Mouse (Mus musculus) neural tube, embryonic 11.5 days (tissue): ENCODE results near the gene Mllt6. TPM values are rescaled to one million over a fixed set of nuclear protein-coding genes. Genes with fewer than 3 reads are reported as not detected.

Experiments used
- ATAC-seq: fragments of 200-750 bp; cut with Nextera tagmentation; 2 replicates; pipeline ENCODE4 v1.8.0; 2017; ENCODE audit warnings: moderate number of reproducible peaks, mild to moderate bottlenecking, moderate TSS enrichment, moderate library complexity; ENCODE audit not compliant: insufficient read depth, low FRiP score, low TSS enrichment
- DNase-seq: peaks from one replicate; pipeline ENCODE4 v3.0.0-alpha.2; 2015; ENCODE audit warnings: low spot score
- H3K27ac ChIP-seq: fragments of 300-500 bp; sonication (generic); 2 replicates; pipeline ENCODE4 v1.5.1; 2014; ENCODE audit warnings: low read depth, mild to moderate bottlenecking, low read length
- H3K27me3 ChIP-seq: fragments of 300-500 bp; sonication (generic); 2 replicates; pipeline ENCODE4 v1.6.1; 2014; ENCODE audit warnings: mild to moderate bottlenecking, low read length, mixed read lengths; ENCODE audit not compliant: control insufficient read depth, insufficient read depth
- H3K36me3 ChIP-seq: fragments of 300-500 bp; sonication (generic); 2 replicates; pipeline ENCODE4 v1.6.1; 2014; ENCODE audit warnings: mild to moderate bottlenecking, low read length, moderate library complexity, mixed read lengths; ENCODE audit not compliant: control insufficient read depth, insufficient read depth
- H3K4me1 ChIP-seq: fragments of 300-500 bp; sonication (generic); 2 replicates; pipeline ENCODE4 v1.6.1; 2014; ENCODE audit warnings: low read length, mixed read lengths; ENCODE audit not compliant: control insufficient read depth, insufficient read depth
- H3K4me2 ChIP-seq: fragments of 300-500 bp; sonication (generic); 2 replicates; pipeline ENCODE4 v1.6.1; 2014; ENCODE audit warnings: low read depth, mild to moderate bottlenecking, moderate library complexity
- H3K4me3 ChIP-seq: fragments of 300-500 bp; sonication (generic); 2 replicates; pipeline ENCODE4 v1.5.1; 2014; ENCODE audit warnings: low read depth, low read length
- H3K9ac ChIP-seq: fragments of 300-500 bp; sonication (generic); 2 replicates; pipeline ENCODE4 v1.6.1; 2014; ENCODE audit warnings: mild to moderate bottlenecking, low read length
- H3K9me3 ChIP-seq: fragments of 300-500 bp; sonication (generic); 2 replicates; pipeline ENCODE4 v1.6.1; 2016; ENCODE audit warnings: low read length; ENCODE audit not compliant: control insufficient read depth
- WGBS: fragments of 180-500 bp; shearing (Covaris S2); extraction: QIAGEN DNeasy Blood & Tissue Kit; methylation state at CpG from one replicate; pipeline ENCODE4 v1.1.7; 2014; 5-methylcytosine and 5-hydroxymethylcytosine counted together
- polyA plus RNA-seq: library from polyadenylated mRNA; unstranded; fragments of >200 nt; fragmentation: Nextera tagmentation; extraction: Ambion mirVana; gene quantifications from 2 replicates; pipeline ENCODE4 v1.2.1, GENCODE M21; 2014

The Mllt6 gene
- polyA plus RNA-seq, 1 experiment from 2014 or later: 4.5 TPM

DNA sequence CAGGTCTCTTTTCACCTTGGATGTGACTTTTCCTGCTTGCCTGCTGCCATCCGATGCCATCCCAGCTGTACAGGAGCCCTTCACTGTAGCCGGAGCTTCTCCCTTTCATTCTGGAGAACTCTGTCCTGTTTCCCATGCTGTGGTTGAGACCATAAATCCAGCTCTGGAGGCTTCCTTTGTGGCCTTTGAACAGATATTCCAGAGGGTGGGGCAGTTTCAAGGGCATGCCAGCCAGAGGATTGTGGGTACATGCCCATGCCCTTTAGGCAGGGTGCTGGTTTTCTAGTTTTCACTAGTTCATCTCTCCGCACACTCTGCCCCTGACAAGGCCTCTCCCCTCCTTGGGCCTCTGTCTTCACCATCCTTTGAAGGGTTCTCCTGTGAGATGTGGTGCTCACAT lies 23.8 kb downstream of the Mllt6 start:
- Histone ChIP-seq H3K27ac (no peak overlapping the region), H3K4me3 (no peak overlapping the region)
- WGBS: 89% methylated on average over 3 of the region's 3 CpGs

DNA sequence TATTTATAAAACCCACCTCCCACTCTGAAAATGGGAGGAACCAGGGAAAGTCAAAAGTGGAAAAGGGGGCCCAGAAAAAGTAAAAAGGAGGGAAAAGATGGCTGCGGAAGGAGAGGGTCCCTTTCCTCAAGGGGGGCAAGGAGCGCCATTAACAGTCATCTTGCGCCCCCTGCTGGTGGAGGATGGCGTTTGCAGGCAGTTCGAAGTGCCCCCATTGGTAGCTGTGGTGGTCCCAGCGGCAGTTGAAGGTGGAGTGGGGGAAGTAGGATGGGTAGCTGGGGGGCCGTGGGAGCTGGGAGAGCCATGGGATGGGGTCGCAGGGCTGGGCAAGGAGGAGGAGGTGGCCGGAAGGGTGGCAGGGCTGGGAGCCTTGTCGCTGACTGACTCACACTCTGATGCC lies 26.6 kb downstream of the Mllt6 start:
- Histone ChIP-seq H3K27me3 (no peaks in the 10 kb centered on the region), H3K4me3 (no peak overlapping the region), H3K4me1 (peaks cover 13% of the 10 kb centered on the region), H3K9ac (no peak overlapping the region), H3K36me3 (peaks cover 12% of the 10 kb centered on the region), H3K27ac (no peak overlapping the region), H3K4me2 (no peak overlapping the region), H3K9me3 (no peaks in the 10 kb centered on the region)
- 29% methylated on average over 10 of the region's 10 CpGs for WGBS
- no peak; the same call in 1 of the 2 replicates for ATAC-seq
- DNase-seq: peak; percentile 80

More for the DNA sequence above, 23.8 kb downstream of the Mllt6 start:
- Histone ChIP-seq H3K4me2 (no peak overlapping the region), H3K36me3 (peaks cover 12% of the 10 kb centered on the region), H3K4me1 (peaks cover 8% of the 10 kb centered on the region; the same call in 1 of the 2 replicates), H3K9ac (no peak overlapping the region), H3K27me3 (no peaks in the 10 kb centered on the region), H3K9me3 (no peaks in the 10 kb centered on the region)
- no peak for ATAC-seq
- no peak for DNase-seq

DNA sequence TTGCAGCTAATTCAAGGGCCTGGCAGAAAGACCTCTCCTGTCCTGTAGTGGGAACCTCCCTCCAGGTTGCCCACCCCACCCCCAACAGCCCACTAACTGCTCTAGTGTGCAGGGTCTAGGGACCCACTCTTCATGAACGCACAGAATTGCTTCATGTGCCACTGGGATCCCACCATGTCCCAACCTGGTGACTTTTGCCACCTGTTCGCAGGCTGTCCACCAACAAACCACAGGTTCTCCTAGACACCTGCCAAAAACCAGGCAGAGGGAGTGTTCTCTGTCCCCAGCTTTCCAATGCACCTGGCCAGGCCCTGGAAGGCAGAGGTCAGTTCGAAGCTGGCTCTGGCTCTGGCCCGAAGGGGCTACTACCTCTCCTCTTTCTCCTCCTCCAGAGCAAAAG lies 31.2 kb downstream of the Mllt6 start:
- no peaks in the 10 kb centered on the region for H3K27me3 ChIP-seq
- DNase-seq: no peak
- ATAC-seq: no peak
- no peak overlapping the region for H3K27ac ChIP-seq
- no peaks in the 10 kb centered on the region for H3K9me3 ChIP-seq
- no peak overlapping the region for H3K4me2 ChIP-seq
- H3K36me3 ChIP-seq: peaks cover 9% of the 10 kb centered on the region
- H3K4me3 ChIP-seq: no peak overlapping the region
- H3K4me1 ChIP-seq: peaks cover 41% of the 10 kb centered on the region
- 90% methylated on average over 4 of the region's 4 CpGs for WGBS
- no peak overlapping the region for H3K9ac ChIP-seq

DNA sequence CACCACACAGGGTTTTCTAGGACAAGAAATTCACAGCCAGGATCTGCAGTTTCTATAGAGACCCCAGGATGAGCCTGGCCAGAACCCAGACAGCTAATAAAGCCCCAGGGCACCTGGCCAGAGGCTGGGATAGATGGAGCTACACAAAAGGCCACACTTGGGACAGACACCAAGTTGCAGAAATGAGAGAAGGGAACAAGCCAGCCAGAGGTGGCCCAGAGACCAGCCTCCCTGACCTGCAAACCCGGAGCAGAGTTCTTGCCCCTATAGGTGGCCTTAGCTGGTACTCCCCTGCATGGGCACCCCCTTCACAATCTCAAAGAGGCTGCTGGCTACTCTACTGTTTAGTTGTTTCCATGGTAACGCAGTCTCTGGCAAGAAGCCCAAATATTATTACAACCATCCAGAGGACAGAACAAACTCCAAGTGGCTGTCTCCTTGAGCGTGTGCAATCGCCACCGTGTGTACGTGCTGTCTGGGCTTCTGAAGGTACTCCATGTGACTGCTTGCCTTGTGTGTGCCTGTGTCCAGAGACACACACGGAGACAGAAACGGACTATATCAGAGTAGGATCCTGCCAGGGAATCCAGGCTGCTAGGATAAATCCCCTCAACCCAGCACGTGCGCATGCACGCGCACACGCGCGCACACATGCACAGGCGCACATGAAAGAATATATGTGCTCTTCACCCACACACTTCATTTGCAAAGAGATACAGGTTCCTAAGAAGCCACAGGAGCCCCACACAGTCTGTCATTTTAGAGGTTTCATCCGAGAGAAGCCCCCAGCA lies 31.9 kb downstream of the Mllt6 start:
- Histone ChIP-seq H3K4me1 (peaks cover 41% of the 10 kb centered on the region), H3K27me3 (no peaks in the 10 kb centered on the region), H3K9me3 (no peaks in the 10 kb centered on the region), H3K4me2 (no peak overlapping the region), H3K4me3 (no peak overlapping the region), H3K9ac (peak overlapping the region; percentile 18; the same call in 1 of the 2 replicates), H3K36me3 (peaks cover 9% of the 10 kb centered on the region), H3K27ac (0 out of 2 replicates have a peak overlapping the region, but pooled peaks have one; percentile 10)
- ATAC-seq: no peak
- 74% methylated on average over 17 of the region's 17 CpGs for whole genome bisulfite sequencing
- no peak for DNase-seq

DNA sequence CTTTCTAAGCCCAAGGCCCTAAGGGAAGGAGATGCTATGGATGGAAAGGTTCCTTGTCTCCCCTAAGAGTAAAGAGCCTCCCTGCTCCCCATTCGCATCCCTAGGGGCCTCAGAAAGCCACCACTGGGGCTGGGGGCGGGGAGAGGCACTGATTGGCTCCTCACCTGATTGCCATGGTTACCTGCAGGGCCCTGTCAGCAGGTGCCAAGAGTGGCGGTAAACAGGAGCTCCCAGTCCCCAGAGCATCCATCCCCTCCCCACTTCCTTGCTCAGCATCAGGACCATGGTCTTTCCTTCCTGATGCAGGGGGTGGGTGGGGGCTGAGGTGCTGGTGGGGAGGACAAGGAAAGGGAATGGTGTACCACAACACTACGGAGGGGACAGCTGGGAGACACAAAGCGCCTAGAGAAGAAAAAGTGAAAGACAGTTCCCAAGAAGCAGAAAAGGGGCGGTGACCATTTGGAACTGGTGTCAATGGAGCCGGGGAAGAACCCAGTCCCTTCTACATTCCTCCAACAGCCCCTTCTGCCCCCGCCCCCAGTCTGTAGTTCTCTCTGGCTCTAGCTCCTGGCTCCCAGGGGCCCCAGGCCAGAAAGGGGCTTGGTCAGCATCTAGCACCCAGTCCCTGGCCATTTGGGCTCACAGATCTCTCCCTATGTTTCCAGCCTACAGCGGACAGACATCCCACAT lies 32.6 kb downstream of the Mllt6 start:
- no peaks in the 10 kb centered on the region for H3K9me3 ChIP-seq
- peak overlapping the region; percentile 17 for H3K4me2 ChIP-seq
- DNase-seq (no peak), ATAC-seq (no peak)
- no peak overlapping the region for H3K27ac ChIP-seq
- H3K4me3 ChIP-seq: peak overlapping the region; percentile 6; the same call in 1 of the 2 replicates
- H3K36me3 ChIP-seq: peaks cover 7% of the 10 kb centered on the region
- WGBS: 34% methylated on average over 9 of the region's 9 CpGs
- H3K27me3 ChIP-seq: no peaks in the 10 kb centered on the region
- peaks cover 43% of the 10 kb centered on the region for H3K4me1 ChIP-seq
- H3K9ac ChIP-seq: peak overlapping the region; percentile 18; the same call in 1 of the 2 replicates

DNA sequence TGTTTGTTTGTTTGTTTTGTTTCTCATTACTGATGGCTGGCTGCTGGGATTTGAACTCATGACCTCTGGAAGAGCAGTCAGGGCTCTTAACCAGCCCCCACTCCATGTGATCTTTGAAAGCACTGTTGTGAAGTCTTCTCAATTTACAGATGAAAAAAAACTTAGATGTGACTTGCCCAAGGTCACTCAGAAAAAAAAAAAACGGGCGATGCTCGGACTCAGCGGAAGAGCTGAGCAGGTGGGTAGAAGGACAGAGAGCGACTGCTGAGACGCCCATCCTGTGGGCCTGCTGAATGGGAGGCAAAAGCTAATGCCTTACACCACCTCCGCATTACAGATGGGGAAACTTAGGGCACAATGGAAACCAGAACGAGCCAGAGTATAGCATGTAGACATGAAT lies 33.5 kb downstream of the Mllt6 start:
- Histone ChIP-seq H3K4me2 (no peak overlapping the region), H3K9ac (no peak overlapping the region), H3K9me3 (no peaks in the 10 kb centered on the region), H3K27me3 (no peaks in the 10 kb centered on the region), H3K4me1 (peaks cover 51% of the 10 kb centered on the region), H3K4me3 (0 out of 2 replicates have a peak overlapping the region, but pooled peaks have one; percentile 10), H3K27ac (no peak overlapping the region), H3K36me3 (peaks cover 4% of the 10 kb centered on the region)
- ATAC-seq: no peak
- WGBS: 74% methylated on average over 8 of the region's 8 CpGs
- DNase-seq: no peak

DNA sequence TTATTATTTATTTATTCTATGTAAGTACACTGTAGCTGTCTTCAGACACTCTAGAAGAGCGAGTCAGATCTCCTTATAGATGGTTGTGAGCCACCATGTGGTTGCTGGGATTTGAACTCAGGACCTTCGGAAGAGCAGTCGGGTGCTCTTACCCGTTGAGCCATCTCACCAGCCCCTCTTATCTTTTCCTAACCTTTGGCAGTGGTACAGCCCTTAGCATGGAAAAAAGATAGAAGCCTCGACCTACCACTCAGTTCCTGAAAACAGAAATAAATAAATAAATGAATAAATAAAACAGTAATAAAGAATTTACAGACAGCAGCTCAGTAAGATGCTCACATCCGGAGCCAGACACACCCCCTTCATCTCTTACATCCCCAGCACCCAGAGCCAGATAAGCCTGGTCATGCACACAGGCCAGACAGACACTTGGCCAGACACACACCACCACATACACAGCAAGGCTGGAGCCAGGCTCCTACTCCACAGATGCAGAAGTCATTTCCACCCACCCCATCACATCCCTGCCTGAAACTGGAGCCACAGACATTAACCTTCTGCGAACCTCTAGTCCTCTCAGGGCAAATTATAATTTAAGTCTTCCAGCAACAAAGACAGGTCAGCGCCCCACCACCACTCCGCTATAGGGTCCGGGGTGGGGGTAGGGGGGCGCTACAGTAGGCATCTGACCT lies 34.1 kb downstream of the Mllt6 start:
- Histone ChIP-seq H3K9ac (peak overlapping the region; percentile 95), H3K4me3 (peak overlapping the region; percentile 79), H3K9me3 (no peaks in the 10 kb centered on the region), H3K27ac (peak overlapping the region; percentile 97), H3K36me3 (no peaks in the 10 kb centered on the region; the same call in none of the 2 replicates), H3K27me3 (no peaks in the 10 kb centered on the region), H3K4me1 (peaks cover 56% of the 10 kb centered on the region), H3K4me2 (peak overlapping the region; percentile 93)
- ATAC-seq (no peak), DNase-seq (no peak)
- 65% methylated on average over 11 of the region's 11 CpGs for WGBS

DNA sequence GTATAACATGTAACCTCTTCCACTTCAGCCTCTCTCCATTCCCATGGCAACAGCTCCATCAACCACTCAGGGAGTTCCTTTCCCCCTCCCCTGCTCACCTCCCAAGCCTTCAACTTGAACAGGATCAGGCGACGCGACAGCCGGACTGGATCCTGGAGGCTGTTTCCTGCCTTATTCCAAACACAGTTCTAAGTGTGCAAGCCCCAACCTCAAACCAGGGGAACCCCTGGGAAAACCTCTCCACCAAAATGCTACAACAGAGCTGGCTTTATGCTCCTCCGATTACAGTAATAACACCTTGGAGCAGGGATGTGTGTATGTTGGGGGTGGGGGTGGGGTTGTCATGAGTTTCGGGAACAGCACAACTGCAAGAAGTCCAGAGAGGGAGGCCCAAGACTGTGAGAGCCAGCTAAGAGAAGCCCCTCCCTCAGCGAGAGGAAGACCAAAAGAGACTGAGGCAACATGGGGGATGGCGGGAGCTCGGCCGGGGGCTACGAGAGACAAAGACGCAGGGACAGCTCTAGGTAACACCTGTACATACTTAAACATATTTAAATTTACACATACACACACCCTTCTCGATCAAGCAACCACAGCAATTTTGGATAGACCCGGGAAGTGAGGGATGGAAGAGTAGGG lies 34.8 kb downstream of the Mllt6 start:
- under 1% methylated on average over 14 of the region's 14 CpGs for WGBS
- ATAC-seq (no peak), DNase-seq (peak; percentile 43)
- no peaks in the 10 kb centered on the region for H3K9me3 ChIP-seq
- no peaks in the 10 kb centered on the region for H3K36me3 ChIP-seq
- H3K27ac ChIP-seq: peak overlapping the region; percentile 97
- H3K4me3 ChIP-seq: peak overlapping the region; percentile 79
- peak overlapping the region; percentile 95 for H3K9ac ChIP-seq
- H3K27me3 ChIP-seq: no peaks in the 10 kb centered on the region
- H3K4me2 ChIP-seq: peak overlapping the region; percentile 93
- H3K4me1 ChIP-seq: peaks cover 56% of the 10 kb centered on the region
